Mouse (Mus musculus) kidney, postnatal 10 days (tissue): ENCODE measurements around the gene Krt75.
"Not testable (repeated sequence)": the region's sequence is repeated elsewhere in the genome, so short reads cannot be mapped to it uniquely, and the experiment has no call there.

Experiments
- DNase-seq: peaks from one replicate; pipeline ENCODE4 v3.0.0; 2021; ENCODE audit warnings: mixed read lengths

Gene Krt75

DNA sequence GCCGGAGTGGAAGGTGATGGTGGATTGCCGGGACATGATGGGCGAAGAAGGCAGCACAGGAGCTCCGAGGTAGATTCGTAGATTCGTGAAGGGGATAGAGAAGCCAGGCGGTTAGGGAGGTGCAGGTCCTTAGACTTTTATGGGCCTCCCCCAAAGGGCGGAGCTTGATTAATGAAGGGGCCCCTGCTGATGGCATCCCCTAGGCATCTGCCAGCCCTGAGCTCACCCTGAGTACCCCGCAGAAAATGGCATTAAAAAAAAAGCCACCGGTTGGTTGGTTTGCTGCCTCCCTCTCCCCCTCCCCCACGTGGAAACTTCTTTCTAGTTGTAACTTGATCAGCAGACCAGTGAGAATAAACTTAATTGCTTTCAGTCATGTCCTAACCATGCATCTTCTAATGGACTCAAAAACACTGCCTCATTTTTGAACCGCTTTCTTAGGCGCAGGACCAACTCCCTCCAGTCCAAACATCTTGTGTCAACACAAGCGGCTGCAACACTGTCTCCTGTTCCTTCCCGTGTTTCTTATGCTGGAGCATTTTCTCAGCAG lies at the start of gene Krt75:
Gene Krt75 (minus strand): TSS at position 109 of the 550 bp plus-strand sequence.
- no peak for DNase-seq

DNA sequence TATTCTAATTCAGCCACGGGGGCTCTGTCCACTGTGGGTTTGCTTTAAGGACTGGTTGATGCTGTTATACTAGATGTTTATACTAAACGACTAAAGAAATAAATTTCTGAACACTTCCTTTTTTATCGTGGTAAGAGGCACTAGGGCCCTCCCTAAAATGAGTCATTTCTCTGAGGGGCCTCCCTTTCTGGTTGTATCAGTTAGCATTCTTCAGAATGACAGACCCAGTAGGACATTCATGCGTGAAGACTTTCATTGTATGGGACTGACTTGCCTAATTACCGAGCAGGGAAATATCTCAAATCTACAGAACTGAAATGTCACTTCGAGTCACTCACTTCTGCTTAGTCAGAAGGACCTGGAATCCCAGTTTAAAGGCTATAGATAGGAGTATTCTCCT lies 25.4 kb upstream of the Krt75 start:
- no peak for DNase-seq

DNA sequence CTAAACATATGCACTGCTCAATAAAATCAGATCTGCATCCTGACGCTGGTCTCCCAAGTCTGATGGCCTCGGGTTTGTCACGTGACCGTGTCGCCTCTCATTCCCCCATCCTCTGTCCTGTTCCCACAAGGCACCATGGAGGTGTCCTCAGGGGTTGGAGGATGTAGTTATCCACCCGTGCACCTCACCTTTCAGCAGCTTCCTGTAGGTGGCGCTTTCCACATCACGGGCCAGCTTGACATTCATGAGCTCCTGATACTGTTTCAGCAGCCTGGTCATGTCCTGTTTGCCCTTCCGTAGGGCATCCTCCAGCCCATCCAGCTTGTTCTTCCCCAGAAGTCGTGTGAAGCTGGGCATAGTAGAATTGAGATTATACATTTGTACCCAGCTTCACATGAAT lies 14.5 kb upstream of the Krt75 start:
- DNase-seq, result no peak

DNA sequence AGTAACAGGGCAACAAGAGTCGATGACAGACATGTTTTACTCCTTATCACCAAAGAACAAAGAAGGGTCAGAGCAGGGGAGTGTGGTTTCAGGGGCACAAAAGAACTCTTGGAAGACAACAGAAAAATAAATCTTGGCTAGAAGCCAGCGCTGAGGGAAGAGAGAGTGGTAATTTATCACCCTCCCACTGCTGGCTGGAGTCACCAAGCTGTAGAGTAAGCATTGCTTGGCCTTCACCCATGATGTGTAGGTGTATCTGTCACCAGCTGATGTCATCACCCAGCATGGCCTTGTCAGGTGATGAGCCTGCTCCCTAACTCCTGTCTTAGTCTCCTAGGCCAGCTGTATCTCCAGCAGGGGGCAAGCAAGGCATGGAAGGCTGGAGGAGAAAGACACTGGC lies 10.8 kb upstream of the Krt75 start:
- no peak for DNase-seq

- no peak for DNase-seq
These were observed 9.7 kb upstream of the Krt75 start for GRCm38 (mm10) chr15:101583211-101583965.

DNA sequence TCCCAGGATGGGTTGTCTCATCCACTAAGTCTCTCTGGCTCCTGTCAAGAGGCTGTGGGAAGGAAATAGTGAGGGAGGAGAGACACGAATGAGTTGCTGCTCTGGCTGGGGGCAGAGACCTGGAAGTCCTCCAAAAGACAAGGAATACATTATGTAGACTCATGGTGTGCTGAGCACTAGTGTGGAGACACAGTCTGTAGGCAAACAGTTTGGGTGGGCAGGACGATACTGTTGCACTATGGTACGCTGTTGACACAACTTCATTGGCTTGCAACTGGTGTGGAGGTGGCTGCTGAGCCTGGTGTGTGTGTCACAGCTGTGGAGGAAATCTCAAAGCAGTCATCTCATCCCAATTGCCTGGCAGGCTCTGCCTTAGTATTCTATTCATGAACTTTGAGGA lies 8.0 kb upstream of the Krt75 start:
- DNase-seq, result no peak

GRCm38 (mm10) chr15:101575506-101575905 lies 1.8 kb upstream of the Krt75 start:
- no peak for DNase-seq

- DNase-seq, result no peak
These were observed 5.9 kb downstream of the Krt75 start for GRCm38 (mm10) chr15:101567780-101568179.

DNA sequence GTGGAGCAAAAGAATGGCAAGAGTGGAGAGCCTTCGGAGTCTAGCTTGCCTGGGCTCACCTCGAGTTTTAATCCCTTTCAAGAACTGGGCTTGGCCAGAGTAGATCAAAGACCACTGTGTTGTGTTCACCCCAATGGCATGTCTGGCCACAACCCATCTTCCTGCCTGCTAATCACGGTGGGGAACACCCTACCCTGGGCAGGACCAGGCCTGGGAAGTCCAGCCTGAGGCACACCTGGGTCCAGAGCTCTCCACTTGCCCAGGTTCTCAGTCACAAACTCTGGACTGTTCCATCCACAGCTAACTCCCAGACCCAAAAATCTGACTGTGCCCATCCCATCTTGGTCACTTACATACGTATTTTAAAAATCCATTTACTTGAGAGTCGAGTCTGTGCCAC lies 10.9 kb downstream of the Krt75 start, which contains the start of gene Krt90:
Gene Krt90 (minus strand): TSS at position 101 of the 400 bp plus-strand sequence.
- DNase-seq, result no peak

GRCm38 (mm10) chr15:101558034-101558646 lies 15.6 kb downstream of the Krt75 start:
- no peak for DNase-seq

DNA sequence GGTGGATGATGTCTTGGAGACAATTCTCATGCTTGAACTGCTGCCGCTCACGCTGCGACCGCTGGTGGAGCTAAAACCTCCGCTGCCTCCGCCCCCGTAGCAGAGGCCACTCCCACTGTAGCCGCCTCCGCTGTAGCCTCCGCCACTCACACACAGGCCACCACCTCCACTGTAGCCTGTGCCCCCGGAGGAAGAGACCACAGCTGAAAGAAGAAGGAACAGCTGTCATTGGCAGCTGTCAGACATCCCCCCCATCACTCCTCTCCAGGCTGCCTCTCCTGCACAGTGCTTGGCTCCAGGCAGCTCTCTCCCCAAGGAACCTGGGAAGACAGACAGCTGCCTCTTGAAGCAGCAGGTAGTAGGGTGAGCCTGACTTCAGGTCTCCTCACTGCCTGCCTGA lies 20.5 kb downstream of the Krt75 start:
- peak; percentile 70 for DNase-seq

- DNase-seq, result no peak
These were observed 21.5 kb downstream of the Krt75 start for GRCm38 (mm10) chr15:101552188-101552587.

DNA sequence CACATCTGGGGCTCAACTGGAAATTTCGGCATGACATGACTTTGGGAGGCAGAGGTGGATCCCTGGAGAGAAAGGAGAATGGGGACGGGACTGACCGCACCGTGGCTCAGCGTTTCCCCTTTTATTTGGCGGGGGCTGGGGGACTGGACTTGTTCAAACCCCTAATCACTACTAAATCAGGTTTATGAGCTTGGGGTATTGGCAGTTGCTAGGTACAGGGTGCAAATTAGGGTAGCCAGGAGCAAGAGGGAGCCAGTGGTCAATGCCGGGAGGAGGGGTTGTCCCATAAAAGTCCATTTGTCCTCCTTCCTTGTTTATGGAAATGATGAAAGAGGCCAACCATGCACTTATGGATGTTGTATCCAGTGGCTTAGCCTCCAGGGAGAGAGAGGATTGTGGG lies 23.1 kb downstream of the Krt75 start, which contains the start of gene Krt82:
Gene Krt82 (minus strand): TSS at position 101 of the 400 bp plus-strand sequence.
- DNase-seq, result no peak

DNA sequence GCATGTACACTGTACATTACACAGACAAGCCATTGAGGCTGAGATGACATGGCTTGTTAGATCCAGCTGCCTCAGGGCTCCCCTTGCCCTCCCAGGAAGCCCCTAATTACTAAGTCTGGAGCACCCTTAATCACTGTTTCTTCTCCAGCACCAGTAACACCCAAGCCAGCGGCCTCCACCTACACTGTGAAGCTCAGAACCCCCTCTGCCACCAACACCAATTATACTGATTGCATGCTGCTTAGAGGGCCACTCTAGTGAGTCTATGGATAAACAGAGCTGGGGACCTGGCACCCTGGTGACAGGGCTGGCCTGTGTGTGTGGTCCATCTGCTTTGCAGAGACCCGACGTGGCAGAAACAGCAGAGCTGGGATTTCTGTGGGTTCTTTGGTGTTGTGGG lies 29.2 kb downstream of the Krt75 start:
- no peak for DNase-seq

GRCm38 (mm10) chr15:101542543-101542942 lies 31.2 kb downstream of the Krt75 start:
- peak; percentile 21 for DNase-seq

DNA sequence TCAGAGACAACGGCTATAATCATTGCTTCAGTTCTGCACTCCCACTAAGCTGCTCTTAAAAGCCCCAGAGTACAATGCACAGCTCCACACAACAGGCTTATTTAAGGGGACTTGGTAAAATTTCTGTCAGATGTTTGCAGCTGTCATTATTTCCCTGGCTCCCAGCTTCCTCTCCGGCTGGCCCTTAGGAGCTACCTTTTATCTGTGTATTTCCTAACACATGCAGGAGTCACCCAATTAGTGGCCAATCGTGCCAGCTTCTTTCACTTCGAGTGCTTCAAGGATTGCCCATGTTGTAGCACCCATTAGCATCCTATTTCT lies 35.2 kb downstream of the Krt75 start:
- no peak for DNase-seq

DNA sequence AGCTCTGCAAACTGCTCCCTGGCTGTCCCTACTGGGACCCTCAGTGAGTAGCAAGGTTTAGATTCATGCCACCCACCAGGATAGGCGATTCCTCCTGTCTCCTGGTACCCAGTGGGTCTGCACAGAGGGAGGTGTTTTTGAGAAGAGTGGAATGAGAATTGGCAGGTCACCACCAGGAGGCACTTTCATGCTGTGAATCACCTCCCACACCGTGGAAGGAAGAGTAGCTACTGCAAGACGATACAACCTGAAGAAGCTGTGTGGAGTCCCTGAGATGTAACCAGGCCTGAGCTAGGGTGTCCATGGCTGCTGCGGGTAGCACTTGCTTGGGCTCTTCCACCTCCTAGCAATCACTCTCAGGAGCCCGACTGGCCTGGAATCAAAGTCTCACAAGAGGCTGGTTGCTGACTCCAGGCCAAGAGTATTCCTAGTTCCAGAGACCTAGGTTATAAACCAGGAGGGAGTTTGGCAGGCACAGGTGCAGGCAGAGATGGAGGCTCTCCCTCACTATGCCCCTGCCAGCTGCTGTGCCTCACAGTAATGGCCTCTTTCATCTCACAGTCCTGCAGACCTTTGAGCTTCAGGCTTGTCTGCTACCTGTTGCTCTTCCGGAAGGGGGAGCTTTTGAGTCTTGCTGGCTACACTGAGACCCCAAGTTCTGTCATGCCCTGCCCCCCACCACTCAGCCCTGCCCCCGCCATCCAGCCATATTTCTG lies 35.7 kb downstream of the Krt75 start:
- DNase-seq, result peak; percentile 50

DNA sequence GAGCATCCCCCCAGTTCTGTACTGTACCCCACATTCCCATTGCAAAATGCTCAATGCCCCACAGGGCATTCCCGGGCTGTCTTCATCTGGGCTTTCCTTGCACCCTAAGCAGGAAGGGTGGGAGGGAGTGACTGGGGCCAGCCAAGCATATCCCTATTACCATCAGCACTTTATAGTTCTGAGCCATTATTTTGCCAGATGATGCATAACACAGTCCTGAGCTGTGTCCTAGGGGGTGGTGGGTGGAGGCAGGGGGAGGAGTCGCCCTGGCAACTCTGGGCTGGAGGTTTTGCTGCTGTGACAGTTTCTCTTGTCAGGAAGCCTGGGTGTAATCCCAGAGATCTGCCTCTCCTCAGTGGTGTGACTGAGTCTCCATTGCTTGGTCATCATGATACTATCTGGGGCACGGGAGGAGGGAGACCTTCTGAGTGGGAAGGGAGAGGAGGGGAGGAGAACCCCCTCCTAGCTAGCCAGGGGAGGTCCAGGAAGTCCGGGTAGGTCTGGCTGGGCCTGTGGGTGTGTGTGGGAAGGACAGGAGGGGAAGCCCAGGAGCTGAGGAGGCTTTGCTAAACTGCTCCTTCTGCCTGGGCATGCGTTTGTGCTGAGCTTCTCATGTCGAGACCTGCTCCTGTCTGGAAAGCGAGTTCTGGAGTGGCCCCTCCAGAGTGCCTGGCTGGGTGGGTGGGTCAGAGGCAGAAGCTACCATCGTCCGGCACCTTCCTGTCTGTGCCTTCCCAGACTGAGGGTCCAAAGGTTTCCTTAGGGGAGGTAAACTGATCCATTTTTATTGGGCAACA lies 37.5 kb downstream of the Krt75 start:
- DNase-seq, result no peak

DNA sequence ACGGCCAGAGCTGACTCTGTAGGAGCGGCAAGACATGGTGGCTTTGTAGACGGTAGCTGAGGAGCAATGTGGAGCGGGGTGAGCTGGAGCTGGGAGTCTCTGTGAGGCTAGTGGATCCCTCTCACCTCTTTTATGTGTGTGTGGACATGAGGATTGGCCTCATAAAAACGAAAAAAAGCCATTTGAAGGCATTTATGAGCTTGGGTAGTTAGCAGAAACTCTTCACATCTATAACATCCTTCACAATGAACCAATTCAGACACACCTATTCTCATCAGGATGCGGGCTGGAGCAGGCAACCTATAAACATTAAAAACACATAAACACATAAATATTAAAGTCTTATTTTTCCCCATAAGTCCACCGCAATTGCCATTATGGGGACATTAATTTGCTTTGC lies 41.0 kb downstream of the Krt75 start, which contains the start of gene Krt84:
Gene Krt84 (minus strand): TSS at position 101 of the 400 bp plus-strand sequence.
- DNase-seq, result no peak

DNA sequence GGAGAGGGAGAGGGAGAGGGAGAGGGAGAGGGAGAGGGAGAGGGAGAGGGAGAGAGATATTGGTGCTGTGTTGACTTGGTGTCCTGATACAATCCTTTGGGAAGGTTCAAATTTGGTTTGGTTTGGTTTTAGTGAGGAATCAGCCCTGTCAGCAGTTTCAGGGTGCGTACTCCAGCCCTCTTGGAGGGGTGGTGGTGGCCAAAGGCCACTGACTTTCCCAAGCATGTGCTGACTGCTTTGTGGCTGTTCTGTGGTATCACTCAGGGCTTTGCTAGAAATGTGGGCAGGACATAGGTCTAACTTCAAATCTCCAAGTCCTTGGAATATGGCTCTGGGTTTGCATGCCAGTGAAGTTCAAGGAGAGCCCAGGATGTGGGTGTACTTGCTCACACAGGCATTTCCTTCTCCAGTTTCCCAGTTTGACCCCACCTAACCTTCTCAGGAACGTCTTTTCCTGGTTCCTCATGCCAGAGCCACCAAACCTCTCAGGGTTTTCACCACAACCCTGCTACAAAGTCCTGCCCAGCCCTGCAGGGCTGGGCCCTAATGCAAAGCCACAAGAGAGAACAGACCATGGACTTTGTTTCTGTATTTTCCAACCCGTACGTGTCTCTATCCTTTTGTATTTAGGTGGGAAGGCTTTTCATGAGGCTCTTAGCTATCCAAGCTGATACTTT lies 51.0 kb downstream of the Krt75 start:
- no peak for DNase-seq

GRCm38 (mm10) chr15:101519792-101520191 lies 53.9 kb downstream of the Krt75 start:
- peak; percentile 91 for DNase-seq

DNA sequence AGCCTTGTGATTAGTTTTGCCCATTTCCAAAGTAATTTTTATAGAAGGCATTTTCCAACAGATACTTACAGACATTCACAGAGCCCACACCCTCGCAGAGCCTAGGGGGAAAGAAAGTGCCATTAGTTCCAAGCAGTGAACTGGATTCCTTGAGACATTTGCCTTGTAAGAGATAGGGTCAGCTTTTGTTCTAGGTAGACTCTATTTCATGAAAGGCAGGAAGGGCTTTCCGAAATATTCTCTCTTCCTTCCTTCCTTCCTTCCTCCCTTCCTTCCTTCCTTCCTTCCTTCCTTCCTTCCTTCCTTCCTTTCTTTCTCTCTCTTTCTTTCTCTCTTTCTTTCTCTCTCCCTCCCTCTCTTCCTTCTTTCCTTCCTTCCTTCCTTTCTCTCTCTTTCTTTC lies 56.5 kb downstream of the Krt75 start, which contains the start of gene Gm49425:
Gene Gm49425 (minus strand): TSS at position 101 of the 400 bp plus-strand sequence.
- DNase-seq, result not testable (repeated sequence)
